Comparison of ENCODE assay signal across 19 mouse cellular contexts in genomic region chr17:80646131-80646530, GRCm38 (mm10).
DNase-seq lines count a peak whose midpoint lies in the region; ATAC-seq and TF ChIP-seq lines count a peak whose summit lies in the region.
"Had no signal": no experiment of that assay in that cellular context is flagged by ENCODE, and none has a peak within 500 bp of the region (broad histone marks: within the 10 kb centered on the region; RNA-seq: fewer than 3 reads in every experiment).

No protein-coding gene starts in this region.

- H3K4me1 ChIP-seq in lung, adult 2 months (ENCODE audit: control insufficient read depth, insufficient read depth, low read length) = peaks cover 15% of the 10 kb centered on the region
- peaks cover 18% of the 10 kb centered on the region for H3K4me1 ChIP-seq in lung, embryonic 16.5 days (replicated peaks; ENCODE audit: control insufficient read depth, insufficient read depth, low read length)
- H3K4me1 ChIP-seq: hindbrain, embryonic 10.5 days; limb, embryonic 15.5 days had no signal

- H3K4me2 ChIP-seq in lung, embryonic 16.5 days (ENCODE audit: low read depth, low read length) = no peak overlapping the region
- H3K4me2 ChIP-seq: limb, embryonic 15.5 days; midbrain, embryonic 11.5 days had no signal

- 0 out of 2 replicates have a peak overlapping the region, but pooled peaks have one; percentile 7 for H3K9ac ChIP-seq in lung, embryonic 16.5 days (ENCODE audit: low read length)
- H3K9ac ChIP-seq: limb, embryonic 15.5 days; liver, embryonic 14.5 days had no signal

- H3K36me3 ChIP-seq in lung, embryonic 16.5 days (ENCODE audit: control insufficient read depth, insufficient read depth, low read length) = peaks cover 39% of the 10 kb centered on the region

- H3K9me3 ChIP-seq in lung, embryonic 16.5 days (ENCODE audit: control insufficient read depth, low read length) = no peaks in the 10 kb centered on the region
- H3K9me3 ChIP-seq: embryonic facial prominence, embryonic 10.5 days; hindbrain, embryonic 10.5 days; limb, embryonic 15.5 days had no signal

- TF ChIP-seq CTCF in lung, adult 2 months (IDR thresholded peaks at IDR 0.05; ENCODE audit: insufficient read depth, low read length) = no peak

- ATAC-seq in lung, embryonic 16.5 days (ENCODE audit: low read depth) = peak; percentile 86
- ATAC-seq: forebrain, embryonic 16.5 days; intestine, embryonic 16.5 days had no signal

- 44% methylated on average over 6 of the region's 6 CpGs for WGBS in lung, adult 2 months
- 23% methylated on average over 6 of the region's 6 CpGs for WGBS in lung, embryonic 16.5 days

- no peaks in the 10 kb centered on the region for H3K27me3 ChIP-seq in lung, embryonic 16.5 days (ENCODE audit: control insufficient read depth, insufficient read depth, low read depth, low read length)
- H3K27me3 ChIP-seq: limb, embryonic 15.5 days had no signal

- H3K27ac ChIP-seq in lung, embryonic 16.5 days (ENCODE audit: low read length) = peak overlapping the region; percentile 83
- H3K27ac ChIP-seq: embryonic facial prominence, embryonic 10.5 days; hindbrain, embryonic 10.5 days; hindbrain, postnatal 0 days; layer of hippocampus, adult 2 months; limb, embryonic 15.5 days; liver, embryonic 14.5 days had no signal

- no peak overlapping the region for H3K4me3 ChIP-seq in lung, adult 2 months (replicated peaks; ENCODE audit: extremely low read depth, low read depth, low read length)
- H3K4me3 ChIP-seq in lung, embryonic 16.5 days (ENCODE audit: low read length) = no peak overlapping the region
- H3K4me3 ChIP-seq: embryonic facial prominence, embryonic 10.5 days; hindbrain, embryonic 10.5 days; layer of hippocampus, adult 2 months; limb, embryonic 15.5 days had no signal

- no peak for TF ChIP-seq POLR2A in lung, adult 2 months (IDR thresholded peaks at IDR 0.05; ENCODE audit: borderline replicate concordance, extremely low read depth, low read depth, low read length)

- peak; percentile 19 to 32 for DNase-seq in lung, adult 18-20 months
- no peak for DNase-seq in lung, adult 2 months
- DNase-seq in adrenal gland, postnatal 14 days = peak; percentile 86
- peak; percentile 39 to 68 for DNase-seq in lung, postnatal 4 days
- no peak for DNase-seq in layer of hippocampus, adult 11-12 months (ENCODE audit: low spot score)
- no peak for DNase-seq in heart, adult 18-20 months
- no peak for DNase-seq in thymus, adult 18-20 months
- DNase-seq: gastrocnemius, postnatal 25 days; right cerebral cortex, postnatal 14 days had no signal

Comparison
In these comparisons a context has a peak if more than half of its experiments do, and no peak if none do; other contexts are left out.
1. DNase-seq: peak in lung, adult 18-20 months (2 of 2), adrenal gland, postnatal 14 days (single experiment) and lung, postnatal 4 days (2 of 2); none in lung, adult 2 months (single experiment), layer of hippocampus, adult 11-12 months (single experiment), heart, adult 18-20 months (0 of 2) and thymus, adult 18-20 months (0 of 2).